Comparison of ENCODE assay signal across 22 mouse cellular contexts in the genomic region with DNA sequence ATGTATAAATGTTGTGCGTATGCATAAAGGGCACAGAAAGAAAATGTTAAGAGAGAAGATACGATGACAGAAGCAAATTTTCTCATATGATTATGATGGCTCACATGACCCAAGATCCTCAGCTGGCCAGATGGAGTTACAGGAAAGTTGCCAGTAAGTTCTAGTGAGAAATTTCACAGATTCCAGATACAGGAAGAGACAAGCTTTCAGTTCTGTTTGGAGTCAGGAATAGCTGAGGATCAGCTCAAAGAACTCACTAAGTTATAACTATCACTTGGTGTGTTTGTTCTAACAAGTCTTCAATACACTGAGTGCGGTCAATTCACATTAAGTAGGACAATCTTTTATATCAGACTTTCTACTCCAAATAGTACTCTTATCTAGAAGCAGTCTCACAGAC. TPM values are rescaled to one million over a fixed set of nuclear protein-coding genes. Genes with fewer than 3 reads are reported as not detected.
"Had no signal": no experiment of that assay in that cellular context is flagged by ENCODE, and none has a peak within 500 bp of the region (broad histone marks: within the 10 kb centered on the region; RNA-seq: fewer than 3 reads in every experiment).

No protein-coding gene starts in this region.

- H3K4me1 ChIP-seq: midbrain, embryonic 10.5 days; midbrain, embryonic 13.5 days; midbrain, embryonic 15.5 days; neural tube, embryonic 13.5 days; neural tube, embryonic 15.5 days had no signal

- DNase-seq: lung, adult 18-20 months; lung, embryonic 14.5 days; lung, postnatal 10 days; lung, postnatal 4 days; retina, postnatal 1 day; right cerebral cortex, postnatal 14 days; right cerebral cortex, postnatal 4 days; spleen, adult 18-20 months; thymus, adult 2 months; thymus, postnatal 25 days; thymus, postnatal 4 days had no signal

- H3K9me3 ChIP-seq: midbrain, embryonic 10.5 days; midbrain, embryonic 13.5 days; midbrain, embryonic 15.5 days; neural tube, embryonic 13.5 days; neural tube, embryonic 15.5 days had no signal

- H3K36me3 ChIP-seq: midbrain, embryonic 10.5 days; midbrain, embryonic 13.5 days; midbrain, embryonic 15.5 days; neural tube, embryonic 13.5 days; neural tube, embryonic 15.5 days had no signal

- H3K27me3 ChIP-seq: midbrain, embryonic 13.5 days; midbrain, embryonic 15.5 days; neural tube, embryonic 13.5 days; neural tube, embryonic 15.5 days had no signal

- H3K4me3 ChIP-seq: midbrain, embryonic 10.5 days; midbrain, embryonic 13.5 days; midbrain, embryonic 15.5 days; myocyte; neural tube, embryonic 13.5 days; neural tube, embryonic 15.5 days had no signal

- H3K9ac ChIP-seq: liver, embryonic 14.5 days; lung, embryonic 14.5 days; midbrain, embryonic 13.5 days; midbrain, embryonic 15.5 days; neural tube, embryonic 13.5 days; neural tube, embryonic 15.5 days had no signal

- H3K4me2 ChIP-seq: lung, embryonic 14.5 days; midbrain, embryonic 13.5 days; midbrain, embryonic 15.5 days; neural tube, embryonic 13.5 days; neural tube, embryonic 15.5 days had no signal

- ATAC-seq: midbrain, embryonic 13.5 days; midbrain, embryonic 15.5 days had no signal

- H3K27ac ChIP-seq: liver, embryonic 14.5 days; midbrain, embryonic 10.5 days; midbrain, embryonic 13.5 days; midbrain, embryonic 15.5 days; neural tube, embryonic 13.5 days; neural tube, embryonic 15.5 days had no signal

RNA-seq across cellular contexts. Expression of gene Olfm3, which starts 16.2 kb away (rescaled TPM):
- total RNA-seq: megakaryocyte, adult 5-6 weeks; megakaryocyte-erythroid progenitor cell, adult 5-6 weeks had no signal
- polyA plus RNA-seq: liver, embryonic 14.5 days; lung, embryonic 14.5 days; myocyte; small intestine, adult 2 months; testis, adult 2 months had no signal
